Mouse (Mus musculus) hindbrain, embryonic 16.5 days (tissue): ENCODE data around the gene Tex33. TPM values are rescaled to one million over a fixed set of nuclear protein-coding genes. Genes with fewer than 3 reads are reported as not detected.
"Not testable (repeated sequence)": the region's sequence is repeated elsewhere in the genome, so short reads cannot be mapped to it uniquely, and the experiment has no call there.

Source experiments
- ATAC-seq: fragments of 200-750 bp; cut with Nextera tagmentation; 2 replicates; pipeline ENCODE4 v1.8.0; 2017; ENCODE audit warnings: moderate TSS enrichment, moderate library complexity
- H3K27ac ChIP-seq: fragments of 300-500 bp; sonication (generic); 2 replicates; pipeline ENCODE4 v1.5.1; 2014; ENCODE audit warnings: low read depth, mild to moderate bottlenecking, control low read depth, low read length, moderate library complexity
- H3K27me3 ChIP-seq: fragments of 300-500 bp; sonication (generic); replicated peaks from 2 replicates; pipeline ENCODE4 v1.6.1; 2014; ENCODE audit warnings: low read length; ENCODE audit not compliant: control insufficient read depth, insufficient read depth
- H3K36me3 ChIP-seq: fragments of 300-500 bp; sonication (generic); 2 replicates; pipeline ENCODE4 v1.6.1; 2014; ENCODE audit warnings: mild to moderate bottlenecking, low read length, moderate library complexity, mixed read lengths; ENCODE audit not compliant: control insufficient read depth, insufficient read depth
- H3K4me1 ChIP-seq: fragments of 300-500 bp; sonication (generic); 2 replicates; pipeline ENCODE4 v1.6.1; 2014; ENCODE audit warnings: low read depth, low read length; ENCODE audit not compliant: control insufficient read depth, insufficient read depth
- H3K4me2 ChIP-seq: fragments of 300-500 bp; sonication (generic); 2 replicates; pipeline ENCODE4 v1.6.1; 2014; ENCODE audit warnings: mild to moderate bottlenecking, low read length, control low read depth, moderate library complexity
- H3K4me3 ChIP-seq: fragments of 300-500 bp; sonication (generic); 2 replicates; pipeline ENCODE4 v1.5.1; 2014; ENCODE audit warnings: mild to moderate bottlenecking, low read length, control low read depth, moderate library complexity
- H3K9ac ChIP-seq: fragments of 300-500 bp; sonication (generic); 2 replicates; pipeline ENCODE4 v1.6.1; 2014; ENCODE audit warnings: low read depth, mild to moderate bottlenecking, control low read depth, low read length, moderate library complexity
- H3K9me3 ChIP-seq: fragments of 300-500 bp; sonication (generic); 2 replicates; pipeline ENCODE4 v1.6.1; 2014; ENCODE audit warnings: mild to moderate bottlenecking, low read length, moderate library complexity; ENCODE audit not compliant: control insufficient read depth
- WGBS: fragments of 180-500 bp; shearing (Covaris S2); extraction: QIAGEN DNeasy Blood & Tissue Kit; methylation state at CpG from one replicate; pipeline ENCODE4 v1.1.7; 2014; 5-methylcytosine and 5-hydroxymethylcytosine counted together
- polyA plus RNA-seq: library from polyadenylated mRNA; unstranded; fragments of >200 nt; fragmentation: Nextera tagmentation; extraction: Ambion mirVana; gene quantifications from 2 replicates; pipeline ENCODE4 v1.2.1, GENCODE M21; 2015

Gene Tex33
- polyA plus RNA-seq, 1 experiment from 2014 or later = not detected

DNA sequence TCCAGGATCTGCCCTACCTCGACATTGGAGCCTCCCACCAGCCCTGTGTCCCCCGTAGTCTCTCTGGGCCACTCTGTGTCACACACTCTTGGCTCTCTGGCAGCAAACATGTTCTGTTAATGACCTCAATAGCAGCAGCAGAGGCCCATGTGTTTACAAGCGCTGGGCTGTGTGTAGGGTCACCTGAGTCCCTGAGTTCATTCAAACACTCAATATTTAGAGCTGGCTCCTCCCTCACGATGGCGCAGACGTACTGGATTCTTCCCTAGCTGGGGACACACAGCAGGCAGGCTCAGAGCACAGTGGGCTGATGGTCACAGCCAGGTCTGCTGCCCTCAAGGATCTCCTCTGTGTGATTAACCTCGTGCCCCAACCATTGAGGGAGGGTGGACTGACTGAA is 54.8 kb downstream of the Tex33 start:
- 63% methylated on average over 6 of the region's 7 CpGs for WGBS
- not testable (repeated sequence) for H3K27me3 ChIP-seq, H3K9me3 ChIP-seq, H3K27ac ChIP-seq, H3K9ac ChIP-seq, ATAC-seq, H3K36me3 ChIP-seq, H3K4me2 ChIP-seq, H3K4me1 ChIP-seq, H3K4me3 ChIP-seq

DNA sequence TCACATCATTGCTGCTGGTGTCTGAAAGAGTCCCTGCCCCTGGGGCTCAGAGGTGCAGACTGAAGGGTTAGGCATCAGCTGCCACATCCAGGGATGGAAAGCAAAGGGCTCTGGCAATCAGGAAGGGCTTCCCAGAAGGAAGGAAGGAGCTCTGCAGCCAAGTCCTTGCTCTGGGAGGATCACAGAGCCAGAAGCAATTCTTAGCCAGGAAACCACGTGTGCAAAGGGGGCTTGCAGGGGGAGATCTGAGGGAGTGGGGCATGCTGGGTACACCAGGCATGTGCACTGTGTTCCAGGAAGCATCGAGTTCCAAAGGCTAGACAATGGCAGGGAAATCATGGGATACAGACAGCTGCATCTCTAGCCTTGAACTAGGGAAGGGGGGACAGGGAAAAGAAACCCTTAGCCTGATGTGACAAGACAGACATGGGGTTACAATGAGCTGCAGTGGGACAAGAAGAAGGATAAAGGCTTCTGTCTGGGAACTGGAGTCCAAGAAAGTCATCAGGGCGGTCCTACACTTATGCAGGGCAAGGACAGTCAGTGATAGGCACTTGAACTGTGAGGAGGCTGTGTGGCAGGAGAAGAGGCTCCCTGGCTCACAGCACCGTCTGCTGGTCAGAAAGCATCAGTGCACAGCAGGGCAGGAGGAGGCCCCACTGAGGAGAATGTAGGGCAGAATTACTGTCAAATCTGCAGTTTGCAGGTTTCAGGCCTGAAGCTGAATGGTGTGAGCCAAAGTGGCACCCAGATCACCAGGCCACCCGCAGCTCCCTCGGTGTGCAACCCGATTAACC is 55.9 kb downstream of the Tex33 start:
- 31% methylated on average over 7 of the region's 7 CpGs for WGBS

GRCm38 (mm10) chr15:78334380-78334779 is 61.3 kb downstream of the Tex33 start:
- H3K4me1 ChIP-seq = no peaks in the 10 kb centered on the region
- H3K9me3 ChIP-seq = no peaks in the 10 kb centered on the region
- H3K36me3 ChIP-seq = no peaks in the 10 kb centered on the region
- no peak for ATAC-seq
- WGBS = 75% methylated on average over 3 of the region's 3 CpGs
- H3K27ac ChIP-seq = no peak overlapping the region
- H3K4me3 ChIP-seq = no peak overlapping the region
- H3K9ac ChIP-seq = no peak overlapping the region
- H3K4me2 ChIP-seq = no peak overlapping the region
- H3K27me3 ChIP-seq = no peaks in the 10 kb centered on the region

More for the DNA sequence above, 55.9 kb downstream of the Tex33 start:
- not testable (repeated sequence) for H3K27ac ChIP-seq, H3K4me1 ChIP-seq, H3K4me2 ChIP-seq, H3K36me3 ChIP-seq, H3K27me3 ChIP-seq, H3K4me3 ChIP-seq, H3K9me3 ChIP-seq, H3K9ac ChIP-seq
- peak; percentile 65; the same call in 1 of the 2 replicates for ATAC-seq

DNA sequence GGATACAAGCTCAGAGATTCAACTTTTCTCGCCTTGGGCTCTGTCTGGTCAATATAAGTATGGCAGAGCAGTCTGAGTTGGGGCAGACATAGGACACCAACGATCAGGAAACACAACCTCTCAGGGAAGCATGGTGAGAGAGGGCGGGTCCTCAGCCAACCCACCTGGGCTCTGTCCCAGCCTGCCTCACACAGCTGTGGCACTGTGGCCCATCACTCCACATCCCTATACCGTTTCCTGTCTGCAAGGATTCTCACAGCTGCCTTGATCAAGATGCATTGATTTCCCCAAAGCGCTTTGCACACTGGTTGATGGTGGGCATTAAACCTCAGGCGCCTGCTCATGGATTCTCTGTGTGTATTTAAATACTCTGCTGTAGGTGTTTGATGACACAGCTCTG is 62.7 kb downstream of the Tex33 start:
- 77% methylated on average over 6 of the region's 6 CpGs for WGBS

GRCm38 (mm10) chr15:78331523-78332340 is 64.0 kb downstream of the Tex33 start:
- H3K4me3 ChIP-seq = no peak overlapping the region
- H3K27me3 ChIP-seq = no peaks in the 10 kb centered on the region
- no peak overlapping the region for H3K4me2 ChIP-seq
- ATAC-seq = no peak
- H3K4me1 ChIP-seq = no peaks in the 10 kb centered on the region
- no peaks in the 10 kb centered on the region for H3K9me3 ChIP-seq
- 84% methylated on average over 5 of the region's 5 CpGs for WGBS
- H3K36me3 ChIP-seq = no peaks in the 10 kb centered on the region
- H3K9ac ChIP-seq = no peak overlapping the region
- H3K27ac ChIP-seq = no peak overlapping the region

More for the DNA sequence above, 62.7 kb downstream of the Tex33 start:
- no peak overlapping the region for H3K4me3 ChIP-seq
- H3K27me3 ChIP-seq = no peaks in the 10 kb centered on the region
- no peak for ATAC-seq
- H3K4me2 ChIP-seq = no peak overlapping the region
- no peaks in the 10 kb centered on the region for H3K9me3 ChIP-seq
- no peak overlapping the region for H3K9ac ChIP-seq
- H3K4me1 ChIP-seq = no peaks in the 10 kb centered on the region
- H3K27ac ChIP-seq = no peak overlapping the region
- H3K36me3 ChIP-seq = no peaks in the 10 kb centered on the region

GRCm38 (mm10) chr15:78330706-78331105 is 65.0 kb downstream of the Tex33 start:
- no peak overlapping the region for H3K4me3 ChIP-seq
- H3K9ac ChIP-seq = no peak overlapping the region
- no peaks in the 10 kb centered on the region for H3K27me3 ChIP-seq
- no peak for ATAC-seq
- no peaks in the 10 kb centered on the region for H3K9me3 ChIP-seq
- H3K4me1 ChIP-seq = no peaks in the 10 kb centered on the region
- H3K27ac ChIP-seq = no peak overlapping the region
- WGBS = 90% methylated on average over 4 of the region's 4 CpGs
- H3K36me3 ChIP-seq = no peaks in the 10 kb centered on the region
- no peak overlapping the region for H3K4me2 ChIP-seq

DNA sequence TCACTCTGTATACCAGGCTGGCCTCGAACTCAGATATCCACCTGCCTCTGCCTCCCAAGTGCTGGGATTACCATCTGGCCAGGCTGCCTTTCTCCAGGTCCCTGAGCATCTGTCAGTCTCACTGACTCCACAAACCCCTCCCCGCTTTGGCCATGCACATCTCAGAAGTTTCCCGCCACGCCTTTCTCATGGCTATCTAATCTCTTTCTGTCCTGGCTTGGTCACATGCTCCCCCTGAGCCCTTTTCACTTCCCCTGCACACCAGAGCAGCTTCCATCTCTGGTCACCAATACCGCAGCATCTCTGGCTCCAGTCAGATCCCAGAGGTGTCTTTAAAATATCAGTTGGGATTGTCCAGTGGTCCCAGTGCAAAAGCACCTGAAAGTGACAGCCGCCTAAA is 65.7 kb downstream of the Tex33 start:
- H3K27ac ChIP-seq, H3K4me1 ChIP-seq, H3K27me3 ChIP-seq, H3K9me3 ChIP-seq, H3K4me2 ChIP-seq, ATAC-seq, H3K36me3 ChIP-seq, H3K9ac ChIP-seq, H3K4me3 ChIP-seq: not testable (repeated sequence)
- 92% methylated on average over 6 of the region's 6 CpGs for WGBS

DNA sequence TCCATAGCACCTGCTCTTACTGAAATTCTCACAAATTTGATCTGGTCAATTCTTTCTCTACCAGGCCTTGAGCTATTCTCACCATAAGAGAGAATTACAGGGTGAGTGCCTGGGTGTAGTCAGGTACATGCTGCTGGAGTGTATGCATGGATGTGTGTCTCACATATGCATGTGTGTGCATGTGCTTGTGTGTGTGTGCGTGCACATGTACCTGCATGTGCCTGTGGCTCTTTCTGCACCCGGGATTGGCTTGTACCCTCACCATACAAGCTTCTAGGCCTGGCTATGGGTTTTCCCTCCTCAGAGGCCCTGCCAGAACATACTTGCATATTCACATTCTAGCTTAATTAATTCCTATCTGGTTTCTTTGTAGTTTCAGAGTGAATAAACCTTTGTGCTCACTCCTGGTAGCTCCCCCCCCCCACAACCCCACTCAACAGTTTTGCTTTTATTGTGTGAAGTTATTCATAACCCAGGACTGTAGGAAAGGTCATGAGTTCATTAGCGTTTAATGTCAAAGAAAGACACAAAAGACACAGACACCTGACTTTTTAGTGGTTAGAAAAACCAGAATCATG is 67.1 kb downstream of the Tex33 start:
- ATAC-seq = no peak
- no peaks in the 10 kb centered on the region for H3K9me3 ChIP-seq
- no peak overlapping the region for H3K9ac ChIP-seq
- H3K27me3 ChIP-seq = no peaks in the 10 kb centered on the region
- 74% methylated on average over 3 of the region's 3 CpGs for WGBS
- H3K4me3 ChIP-seq = no peak overlapping the region
- no peak overlapping the region for H3K27ac ChIP-seq
- no peak overlapping the region for H3K4me2 ChIP-seq
- H3K4me1 ChIP-seq = no peaks in the 10 kb centered on the region
- H3K36me3 ChIP-seq = no peaks in the 10 kb centered on the region
